Mouse (Mus musculus) liver, embryonic 15.5 days (tissue): ENCODE measurements around the gene Ccnt1. TPM values are rescaled to one million over a fixed set of nuclear protein-coding genes. Genes with fewer than 3 reads are reported as not detected.

Experiments used
- ATAC-seq: fragments of 200-750 bp; cut with Nextera tagmentation; 2 replicates; pipeline ENCODE4 v1.8.0; 2017; ENCODE audit warnings: moderate number of reproducible peaks, mild to moderate bottlenecking, moderate library complexity; ENCODE audit not compliant: insufficient read depth
- H3K27ac ChIP-seq: fragments of 300-500 bp; sonication (generic); replicated peaks from 2 replicates; pipeline ENCODE4 v1.5.1; 2015; ENCODE audit warnings: mild to moderate bottlenecking, inconsistent platforms
- H3K27me3 ChIP-seq: fragments of 300-500 bp; sonication (generic); 2 replicates; pipeline ENCODE4 v1.6.1; 2015; ENCODE audit warnings: mild to moderate bottlenecking, inconsistent platforms
- H3K36me3 ChIP-seq: fragments of 300-500 bp; sonication (generic); replicated peaks from 2 replicates; pipeline ENCODE4 v1.6.1; 2015; ENCODE audit warnings: moderate library complexity, mild to moderate bottlenecking, inconsistent platforms
- H3K4me1 ChIP-seq: fragments of 300-500 bp; sonication (generic); replicated peaks from 2 replicates; pipeline ENCODE4 v1.6.1; 2015; ENCODE audit warnings: inconsistent platforms
- H3K4me2 ChIP-seq: fragments of 300-500 bp; sonication (generic); 2 replicates; pipeline ENCODE4 v1.6.1; 2015; ENCODE audit warnings: moderate library complexity, mild to moderate bottlenecking, inconsistent platforms
- H3K4me3 ChIP-seq: fragments of 300-500 bp; sonication (generic); replicated peaks from 2 replicates; pipeline ENCODE4 v1.5.1; 2015; ENCODE audit warnings: mild to moderate bottlenecking, inconsistent platforms
- H3K9ac ChIP-seq: fragments of 300-500 bp; sonication (generic); 2 replicates; pipeline ENCODE4 v1.6.1; 2015; ENCODE audit warnings: moderate library complexity, mild to moderate bottlenecking, inconsistent platforms
- H3K9me3 ChIP-seq: fragments of 300-500 bp; sonication (generic); replicated peaks from 2 replicates; pipeline ENCODE4 v1.6.1; 2016; ENCODE audit warnings: inconsistent platforms
- WGBS: fragments of 180-500 bp; shearing (Covaris S2); methylation state at CpG from one replicate; pipeline ENCODE4 v1.1.7; 2015; ENCODE audit warnings: mixed read lengths; ENCODE audit not compliant: insufficient replicate concordance; 5-methylcytosine and 5-hydroxymethylcytosine counted together
- polyA plus RNA-seq: library from polyadenylated mRNA; unstranded; fragments of >200 nt; fragmentation: Nextera tagmentation; extraction: Ambion mirVana; gene quantifications from 2 replicates; pipeline ENCODE4 v1.2.1, GENCODE M21; 2015

Ccnt1 gene
- 25.1 and 28.2 TPM in 2 replicates for polyA plus RNA-seq

DNA sequence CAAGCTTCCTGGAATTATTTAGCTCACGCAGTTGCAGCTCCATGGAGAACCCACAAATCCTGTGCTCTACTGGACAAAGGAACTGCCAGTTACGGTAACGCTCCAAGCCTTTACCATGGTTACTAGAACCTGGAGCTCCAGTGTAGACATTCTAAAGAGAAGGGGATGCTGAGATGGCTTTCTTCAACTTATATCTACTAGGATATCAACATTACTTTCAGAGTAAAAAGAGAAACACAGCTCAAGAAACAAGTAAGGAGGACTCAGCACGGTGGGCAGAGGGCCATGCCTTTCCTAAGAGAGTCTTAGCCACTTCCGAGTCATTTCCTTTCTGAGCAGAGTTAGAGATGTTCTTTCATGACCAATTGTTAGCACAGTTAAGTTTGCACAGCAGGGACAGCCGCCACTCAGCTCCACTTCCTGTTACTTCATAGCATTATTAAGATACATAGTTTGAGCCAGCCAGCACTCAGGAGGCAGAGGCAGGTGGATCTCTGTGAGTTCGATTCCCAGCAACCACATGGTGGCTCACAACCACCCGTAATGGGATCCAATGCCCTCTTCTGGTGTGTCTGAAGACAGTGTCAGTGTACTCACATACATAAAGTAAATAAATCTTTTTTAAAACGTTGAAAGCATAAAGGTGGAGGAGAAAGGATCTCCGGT is at the start of gene Ccnt1, which contains the start of gene 4930415O20Rik:
Gene Ccnt1 (minus strand): TSS at position 51 of the 666 bp plus-strand sequence.
Gene 4930415O20Rik (plus strand): TSS at position 132 of the 666 bp plus-strand sequence.
- Histone ChIP-seq H3K9me3 (no peaks in the 10 kb centered on the region), H3K9ac (no peak within 1 kb of the TSS), H3K4me3 (no peak within 1 kb of the TSS), H3K4me2 (no peak within 1 kb of the TSS), H3K4me1 (peaks cover 24% of the 10 kb centered on the region), H3K27me3 (0 out of 2 replicates have a peak, but pooled peaks cover 9% of the 10 kb centered on the region), H3K27ac (peak within 1 kb of the TSS; percentile 35; the same call in 1 of the 2 replicates), H3K36me3 (0 out of 2 replicates have a peak, but pooled peaks cover 1% of the 10 kb centered on the region)
- ATAC-seq = no peak
- 55% methylated on average over 10 of the region's 10 CpGs for WGBS

DNA sequence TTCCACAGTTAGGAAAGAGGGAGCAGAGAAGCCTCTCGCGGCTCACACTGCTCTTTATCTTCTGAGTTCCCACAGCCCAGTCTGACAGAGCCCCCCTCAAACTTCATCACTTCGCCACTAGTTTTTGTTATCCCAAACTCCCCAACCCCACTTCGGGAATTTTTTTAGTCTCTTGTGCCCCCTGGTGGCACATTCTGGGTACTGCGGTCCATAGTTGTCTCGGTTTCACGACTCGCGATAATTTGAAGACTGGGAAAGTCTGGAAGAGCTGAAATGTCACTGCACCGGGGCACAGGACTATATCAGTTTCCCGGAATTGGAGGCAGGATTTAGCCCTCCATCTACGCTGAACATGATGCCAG is 46.4 kb upstream of the Ccnt1 start:
- no peak overlapping the region for H3K4me3 ChIP-seq
- under 1% methylated on average over 12 of the region's 12 CpGs for WGBS

DNA sequence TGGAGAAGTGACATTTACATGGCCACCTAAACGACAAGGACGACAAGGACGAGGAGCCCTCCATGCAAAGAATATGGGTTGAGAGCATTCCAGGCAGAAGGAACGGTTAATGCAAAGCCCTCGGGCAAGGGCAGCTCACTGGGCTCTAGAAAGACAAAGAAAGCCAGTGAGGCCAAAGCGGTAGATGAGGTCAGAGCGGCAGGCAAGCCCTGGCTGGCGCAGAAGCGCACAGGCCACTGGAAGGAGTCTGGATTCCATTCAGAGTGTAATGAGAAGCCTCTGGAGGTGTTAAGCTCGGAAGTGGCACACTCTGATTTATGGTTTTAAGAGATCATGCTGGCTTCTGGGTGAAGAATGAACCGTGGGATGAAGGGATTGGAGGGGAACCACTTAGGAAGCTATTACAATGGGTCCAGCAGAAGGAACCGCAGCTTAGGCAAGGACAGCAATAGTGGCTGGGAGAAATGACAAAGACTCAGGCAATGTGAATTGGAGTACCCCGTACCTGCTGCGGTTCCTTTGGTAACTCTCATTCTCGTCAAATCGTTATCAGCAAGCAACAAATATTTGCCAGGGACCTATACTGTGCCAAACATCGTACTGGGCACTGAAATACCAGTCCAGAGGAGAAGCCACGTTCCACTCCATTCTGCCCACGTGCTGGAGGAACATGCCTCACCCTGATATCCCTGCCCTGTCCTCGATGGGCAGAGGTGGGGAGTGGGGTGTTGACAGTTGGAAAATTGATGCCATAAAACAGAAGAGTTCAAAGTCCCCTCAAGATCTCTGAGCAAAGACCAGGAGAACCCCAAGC is 45.8 kb upstream of the Ccnt1 start:
- Histone ChIP-seq H3K27me3 (peaks cover 43% of the 10 kb centered on the region), H3K4me3 (no peak overlapping the region), H3K27ac (no peak overlapping the region), H3K4me1 (peaks cover 9% of the 10 kb centered on the region), H3K36me3 (no peaks in the 10 kb centered on the region), H3K9me3 (no peaks in the 10 kb centered on the region), H3K4me2 (peak overlapping the region; percentile 46), H3K9ac (no peak overlapping the region)
- 44% methylated on average over 20 of the region's 20 CpGs for WGBS
- ATAC-seq = peak; percentile 8; the same call in 1 of the 2 replicates

More for the DNA sequence above, 46.4 kb upstream of the Ccnt1 start:
- peak; percentile 32; the same call in 1 of the 2 replicates for ATAC-seq
- peak overlapping the region; percentile 46 for H3K4me2 ChIP-seq
- no peaks in the 10 kb centered on the region for H3K9me3 ChIP-seq
- H3K27me3 ChIP-seq = peaks cover 49% of the 10 kb centered on the region
- peaks cover 9% of the 10 kb centered on the region for H3K4me1 ChIP-seq
- H3K36me3 ChIP-seq = no peaks in the 10 kb centered on the region
- no peak overlapping the region for H3K27ac ChIP-seq
- no peak overlapping the region for H3K9ac ChIP-seq

DNA sequence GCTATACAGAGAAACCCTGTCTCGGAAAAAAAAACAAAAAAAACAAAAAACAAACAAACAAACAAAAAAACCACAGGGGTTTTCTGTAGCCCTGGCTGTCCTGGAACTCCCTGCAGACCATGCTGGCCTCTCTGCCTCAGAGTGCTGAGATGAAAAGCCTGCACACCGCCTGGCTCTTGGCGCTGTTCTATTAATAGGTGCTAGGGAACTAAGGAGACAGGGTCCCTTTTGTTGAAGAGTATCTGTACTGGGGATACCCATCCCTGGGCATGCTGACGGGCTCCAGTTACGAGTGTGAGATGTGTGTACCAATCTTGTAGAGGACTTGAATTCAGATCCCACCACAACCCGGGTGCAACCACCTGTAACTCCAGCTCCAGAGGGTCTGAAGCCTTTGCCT is 45.0 kb upstream of the Ccnt1 start:
- WGBS = 69% methylated on average over 6 of the region's 6 CpGs

DNA sequence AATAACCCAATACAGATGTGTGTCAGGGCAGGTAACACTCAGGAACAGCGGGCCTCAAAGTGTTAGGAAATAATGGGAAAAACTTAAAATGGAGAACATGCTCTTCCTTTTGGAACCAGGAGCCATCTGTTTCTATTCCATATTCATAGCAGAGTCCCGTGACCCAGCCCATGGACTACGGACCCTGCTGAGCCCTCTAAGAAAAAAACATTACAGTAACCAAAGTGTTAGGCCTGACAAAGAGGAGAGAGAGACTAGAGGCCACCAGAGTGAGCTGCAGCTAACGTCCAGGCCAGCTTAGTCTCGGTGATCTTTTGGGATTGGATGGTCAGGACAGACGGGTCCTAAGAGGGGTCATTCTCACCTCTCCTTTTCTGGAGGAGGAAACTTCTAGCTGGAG is 44.2 kb upstream of the Ccnt1 start:
- Histone ChIP-seq H3K27me3 (peaks cover 42% of the 10 kb centered on the region), H3K36me3 (no peaks in the 10 kb centered on the region), H3K9me3 (no peaks in the 10 kb centered on the region), H3K4me2 (no peak overlapping the region), H3K9ac (no peak overlapping the region), H3K4me1 (peaks cover 20% of the 10 kb centered on the region), H3K4me3 (no peak overlapping the region), H3K27ac (no peak overlapping the region)
- 63% methylated on average over 6 of the region's 6 CpGs for WGBS
- no peak for ATAC-seq

More for the DNA sequence above, 45.0 kb upstream of the Ccnt1 start:
- peaks cover 42% of the 10 kb centered on the region for H3K27me3 ChIP-seq
- H3K4me1 ChIP-seq = peaks cover 12% of the 10 kb centered on the region
- H3K4me2 ChIP-seq = no peak overlapping the region
- ATAC-seq = no peak
- H3K9ac ChIP-seq = no peak overlapping the region
- no peaks in the 10 kb centered on the region for H3K9me3 ChIP-seq
- no peak overlapping the region for H3K4me3 ChIP-seq
- H3K27ac ChIP-seq = no peak overlapping the region
- H3K36me3 ChIP-seq = no peaks in the 10 kb centered on the region

DNA sequence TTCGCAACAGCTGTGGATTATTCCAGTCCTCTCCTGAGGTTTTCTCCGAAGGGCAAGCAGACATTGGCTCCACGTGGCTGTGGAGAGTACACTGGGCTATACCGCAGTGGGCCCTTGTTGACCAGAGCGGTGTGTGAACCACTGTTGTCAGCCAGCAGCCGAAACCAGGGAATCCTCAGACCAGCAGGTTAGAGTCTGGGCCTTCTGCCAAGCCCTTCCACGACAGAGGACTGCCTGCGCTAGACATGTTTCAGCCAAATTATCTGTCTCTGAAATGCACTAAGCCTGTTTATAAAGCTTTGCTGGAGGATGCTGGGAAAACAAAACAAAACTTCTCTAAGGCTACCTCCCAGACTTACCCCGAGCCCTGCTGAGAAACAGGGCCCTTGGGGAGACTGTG is 43.8 kb upstream of the Ccnt1 start:
- Histone ChIP-seq H3K4me2 (no peak overlapping the region), H3K36me3 (no peaks in the 10 kb centered on the region), H3K4me1 (peaks cover 24% of the 10 kb centered on the region), H3K9me3 (no peaks in the 10 kb centered on the region), H3K27ac (no peak overlapping the region), H3K4me3 (no peak overlapping the region), H3K27me3 (peaks cover 44% of the 10 kb centered on the region), H3K9ac (no peak overlapping the region)
- no peak for ATAC-seq
- WGBS = 68% methylated on average over 9 of the region's 9 CpGs

DNA sequence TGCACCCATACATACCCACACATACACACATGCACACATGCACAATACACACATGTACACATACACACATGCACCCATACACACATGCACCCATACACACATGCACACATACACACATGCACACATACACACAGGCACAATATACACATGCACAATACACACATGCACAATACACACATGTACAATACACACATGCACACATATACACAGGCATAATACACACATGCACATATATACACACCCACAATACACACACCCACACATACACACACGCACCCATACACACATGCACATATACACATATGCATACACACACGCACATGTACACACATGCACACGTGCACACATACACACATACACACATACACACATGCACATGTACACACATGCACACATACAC is 41.5 kb upstream of the Ccnt1 start:
- 86% methylated on average over 3 of the region's 3 CpGs for WGBS
- Histone ChIP-seq H3K27ac (no peak overlapping the region), H3K4me3 (no peak overlapping the region), H3K36me3 (no peaks in the 10 kb centered on the region), H3K4me1 (peaks cover 42% of the 10 kb centered on the region), H3K9ac (no peak overlapping the region), H3K4me2 (no peak overlapping the region), H3K9me3 (no peaks in the 10 kb centered on the region), H3K27me3 (peaks cover 23% of the 10 kb centered on the region)
- no peak for ATAC-seq

DNA sequence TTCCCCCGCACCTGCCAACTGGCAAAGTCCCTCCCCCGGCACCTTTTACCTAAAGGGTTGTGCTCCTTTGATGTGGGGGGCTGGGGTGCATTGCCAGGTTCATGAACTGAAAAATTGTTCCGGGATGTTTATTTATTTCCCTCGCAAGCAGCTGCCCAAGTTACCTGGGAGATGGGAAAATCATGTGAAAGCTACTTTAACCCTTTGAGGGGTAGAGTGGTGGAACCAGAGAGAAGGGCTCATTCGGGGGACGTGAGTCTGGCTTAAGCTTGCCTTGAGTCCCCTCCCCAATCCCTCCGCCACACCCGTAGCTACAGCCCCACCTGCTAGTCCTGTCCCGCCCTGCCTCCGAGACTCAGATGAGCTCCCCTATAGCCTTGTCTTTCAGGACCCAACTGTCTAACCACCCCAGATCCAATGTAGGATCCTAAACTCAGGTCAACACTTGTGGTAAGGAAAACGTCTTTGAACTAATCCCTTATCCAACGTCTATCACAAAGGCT is 39.5 kb upstream of the Ccnt1 start:
- Histone ChIP-seq H3K9ac (peak overlapping the region; percentile 90), H3K4me1 (peaks cover 54% of the 10 kb centered on the region), H3K4me2 (peak overlapping the region; percentile 98), H3K27ac (peak overlapping the region; percentile 96; the same call in 1 of the 2 replicates), H3K4me3 (peak overlapping the region; percentile 82), H3K27me3 (peaks cover 15% of the 10 kb centered on the region), H3K36me3 (no peaks in the 10 kb centered on the region), H3K9me3 (no peaks in the 10 kb centered on the region)
- 9% methylated on average over 12 of the region's 12 CpGs for WGBS
- ATAC-seq = no peak

DNA sequence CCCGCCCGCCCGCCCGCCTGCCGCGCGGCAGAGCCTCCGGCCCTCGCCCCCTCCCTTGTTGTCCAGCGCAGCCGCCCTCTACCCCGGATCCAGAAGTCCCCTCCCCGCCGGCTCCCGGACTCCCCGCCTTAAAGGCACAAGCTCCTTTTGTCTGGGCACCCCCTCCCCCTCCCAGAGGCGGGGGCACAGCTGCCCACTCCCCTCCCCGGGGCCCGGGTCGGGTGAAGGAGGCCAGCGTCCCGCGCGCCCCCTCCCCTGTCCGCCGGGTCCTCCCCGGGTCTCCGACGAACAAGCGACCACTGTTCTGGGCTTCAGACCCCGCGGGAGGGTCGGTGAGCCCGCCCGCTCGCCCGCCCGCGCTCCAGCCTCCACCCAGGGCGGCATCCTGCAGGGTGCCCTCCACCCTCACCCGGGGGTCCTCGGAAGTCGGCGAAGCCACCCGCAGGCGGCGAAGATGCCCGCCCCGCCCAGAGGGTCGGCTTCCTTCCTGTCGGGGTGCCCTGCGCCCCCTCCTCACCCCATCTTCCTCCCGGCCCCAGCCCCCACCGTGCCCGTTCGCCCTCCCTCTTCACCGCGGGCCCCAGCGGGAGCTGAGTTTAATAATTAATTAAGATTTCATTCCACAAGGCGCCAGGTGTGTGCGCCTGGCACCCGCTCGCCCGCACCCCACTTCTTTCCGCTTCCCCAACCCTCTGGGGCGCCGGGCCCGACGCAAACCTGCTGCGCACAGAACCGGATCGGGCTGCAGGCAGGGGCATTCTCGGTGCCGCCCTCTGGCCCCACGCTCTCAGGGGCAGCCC is 38.8 kb upstream of the Ccnt1 start, which contains the start of gene Adcy6:
Gene Adcy6 (minus strand): TSS at position 746 of the 800 bp plus-strand sequence.
- Histone ChIP-seq H3K4me3 (peak within 1 kb of the TSS; percentile 82), H3K27me3 (peaks cover 15% of the 10 kb centered on the region), H3K9ac (peak within 1 kb of the TSS; percentile 90), H3K27ac (peak within 1 kb of the TSS; percentile 96), H3K9me3 (no peaks in the 10 kb centered on the region), H3K4me1 (peaks cover 61% of the 10 kb centered on the region), H3K4me2 (peak within 1 kb of the TSS; percentile 98), H3K36me3 (peaks cover 5% of the 10 kb centered on the region)
- under 1% methylated on average over 74 of the region's 75 CpGs for WGBS
- ATAC-seq = peak; percentile 24

DNA sequence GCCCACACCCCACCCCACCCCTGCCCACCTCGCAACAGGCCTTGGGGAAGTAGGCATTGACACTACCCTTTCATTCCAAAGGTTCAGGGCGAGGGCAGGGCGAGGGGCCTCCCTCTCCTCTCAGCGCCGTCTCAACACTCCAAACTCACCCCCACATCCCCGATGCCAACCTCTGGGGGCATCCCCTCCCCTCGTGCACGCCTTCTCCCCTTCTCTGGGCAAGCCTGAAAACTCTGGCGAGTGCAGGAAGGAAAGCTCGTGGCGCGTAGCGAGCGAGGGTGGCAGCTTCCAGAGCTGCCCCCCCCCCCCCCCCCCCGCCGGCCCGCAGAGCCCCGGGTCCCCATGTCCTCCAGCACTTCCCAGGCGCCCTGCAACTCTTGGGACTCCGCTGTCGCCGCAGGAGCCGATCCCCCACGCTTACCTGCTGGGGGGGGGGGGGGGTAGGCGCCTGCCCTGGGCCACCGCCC is 38.1 kb upstream of the Ccnt1 start:
- peak overlapping the region; percentile 98 for H3K4me2 ChIP-seq
- peaks cover 68% of the 10 kb centered on the region for H3K4me1 ChIP-seq

More for the DNA sequence above, 38.1 kb upstream of the Ccnt1 start:
- Histone ChIP-seq H3K27ac (peak overlapping the region; percentile 96), H3K4me3 (peak overlapping the region; percentile 82), H3K9ac (peak overlapping the region; percentile 90), H3K9me3 (no peaks in the 10 kb centered on the region), H3K27me3 (peaks cover 15% of the 10 kb centered on the region), H3K36me3 (peaks cover 12% of the 10 kb centered on the region)
- peak; percentile 19 for ATAC-seq
- WGBS = 0% methylated on average over 14 of the region's 26 CpGs
